24 mouse cellular contexts compared by ENCODE assay signal in genomic region chr10:62837987-62838386, GRCm38 (mm10).
"Had no signal": no experiment of that assay in that cellular context is flagged by ENCODE, and none has a peak within 500 bp of the region (broad histone marks: within the 10 kb centered on the region; RNA-seq: fewer than 3 reads in every experiment).

No protein-coding gene starts in this region.

- H3K36me3 ChIP-seq: liver, embryonic 15.5 days had no signal

- H3K9me3 ChIP-seq: heart, embryonic 10.5 days; heart, embryonic 12.5 days; hindbrain, embryonic 13.5 days; hindbrain, embryonic 15.5 days; kidney, embryonic 15.5 days; limb, embryonic 10.5 days; limb, embryonic 12.5 days; liver, embryonic 13.5 days; liver, embryonic 15.5 days had no signal

- H3K27ac ChIP-seq: heart, embryonic 10.5 days; hindbrain, embryonic 13.5 days; hindbrain, embryonic 15.5 days; hindbrain, postnatal 0 days; kidney, embryonic 15.5 days; kidney, postnatal 0 days; left cerebral cortex, adult 2 months; limb, embryonic 10.5 days; limb, embryonic 12.5 days; liver, embryonic 13.5 days; liver, embryonic 15.5 days had no signal

- DNase-seq: gastrocnemius, postnatal 14 days; gastrocnemius, postnatal 36 days; heart, adult 11 months; heart, postnatal 10 days; heart, postnatal 4 days; kidney, adult 11 months; kidney, adult 2 months; kidney, adult 9 months; kidney, postnatal 14 days; kidney, postnatal 36 days; liver; liver, embryonic 13.5 days had no signal

- H3K9ac ChIP-seq: heart, embryonic 12.5 days; hindbrain, embryonic 13.5 days; hindbrain, embryonic 15.5 days; kidney, embryonic 15.5 days; limb, embryonic 12.5 days; liver, embryonic 13.5 days; liver, embryonic 15.5 days had no signal

- ATAC-seq: hindbrain, postnatal 0 days; intestine, embryonic 16.5 days had no signal

- H3K4me1 ChIP-seq: hindbrain, embryonic 15.5 days; limb, embryonic 10.5 days; limb, embryonic 12.5 days; liver, embryonic 13.5 days; liver, embryonic 15.5 days had no signal

- H3K4me3 ChIP-seq: heart, embryonic 10.5 days; heart, embryonic 12.5 days; hindbrain, embryonic 13.5 days; hindbrain, embryonic 15.5 days; kidney, embryonic 15.5 days; left cerebral cortex, adult 2 months; limb, embryonic 10.5 days; limb, embryonic 12.5 days; liver, embryonic 13.5 days; liver, embryonic 15.5 days had no signal

- H3K27me3 ChIP-seq: heart, embryonic 12.5 days; hindbrain, embryonic 13.5 days; hindbrain, embryonic 15.5 days; kidney, embryonic 15.5 days; limb, embryonic 12.5 days; liver, embryonic 13.5 days; liver, embryonic 15.5 days had no signal
